Mouse (Mus musculus): Measurements from ENCODE around the gene B9d1. TPM values are rescaled to one million over a fixed set of nuclear protein-coding genes. Genes with fewer than 3 reads are reported as not detected.

Gene B9d1
- 10 to 100 TPM in 1 of 2 experiments, 1 to 10 TPM in 1; 8.4 to 10.4 TPM for total RNA-seq (2021)

DNA sequence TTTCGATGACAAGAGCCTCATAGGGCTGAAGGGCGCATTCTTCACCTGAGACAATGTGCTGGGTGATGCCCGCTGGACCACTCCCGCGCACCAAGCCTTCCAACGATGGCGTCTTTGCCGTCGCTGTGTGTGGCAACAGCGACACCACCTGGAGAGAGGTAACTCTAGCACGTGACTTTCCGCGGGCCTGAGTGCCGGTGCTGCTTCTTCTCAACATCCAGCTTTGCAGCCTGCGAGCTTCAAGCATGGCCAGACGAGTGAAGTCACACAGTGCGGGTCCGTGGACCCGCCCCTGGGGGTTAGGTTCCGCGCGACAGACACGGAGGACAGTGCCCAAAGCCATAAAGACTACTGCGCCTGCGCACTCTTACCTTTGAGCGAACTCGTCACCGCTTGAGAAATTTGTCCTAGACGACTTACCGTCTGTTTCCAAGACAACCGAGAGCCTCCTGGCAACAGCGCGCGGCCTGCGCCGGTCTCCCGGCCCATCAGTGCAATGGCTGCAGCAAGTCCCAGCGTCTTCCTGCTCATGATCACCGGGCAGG lies at the start of gene B9d1:
B9d1 (plus strand) TSS at position 432 of the 545 bp plus-strand sequence.
- intact Hi-C loops (cut with DNase I): loop anchor here (2.0 to 10.0 kb wide), 4 partner anchors 94 to 1602 kb away; partner anchors contain the start of genes Aldh3a2 and Slc47a2
- DNase-seq (ENCODE audit: low spot score): peak; percentile 89

DNA sequence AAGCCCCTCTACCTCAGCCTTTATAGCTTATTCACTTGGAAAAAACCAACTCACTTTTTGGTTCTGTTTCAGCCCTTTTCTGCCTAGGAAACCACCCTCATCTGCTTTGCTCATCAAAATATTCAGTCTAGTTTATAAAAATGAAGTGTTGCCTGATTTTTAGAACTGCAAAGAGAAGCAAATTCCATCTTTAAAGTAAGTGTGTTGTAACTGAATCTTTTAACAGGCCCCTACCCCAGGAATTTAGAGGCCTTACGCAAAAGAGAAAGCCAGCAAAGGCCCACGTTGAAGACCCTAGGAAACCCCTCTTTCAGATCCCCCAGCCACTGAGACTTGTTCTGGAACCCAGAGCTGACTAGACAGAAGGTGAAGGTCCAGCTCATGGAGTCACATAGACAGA lies 40.9 kb upstream of the B9d1 start:
- DNase-seq (ENCODE audit: low spot score): no peak
- intact Hi-C loops (cut with DNase I): no loop called here

DNA sequence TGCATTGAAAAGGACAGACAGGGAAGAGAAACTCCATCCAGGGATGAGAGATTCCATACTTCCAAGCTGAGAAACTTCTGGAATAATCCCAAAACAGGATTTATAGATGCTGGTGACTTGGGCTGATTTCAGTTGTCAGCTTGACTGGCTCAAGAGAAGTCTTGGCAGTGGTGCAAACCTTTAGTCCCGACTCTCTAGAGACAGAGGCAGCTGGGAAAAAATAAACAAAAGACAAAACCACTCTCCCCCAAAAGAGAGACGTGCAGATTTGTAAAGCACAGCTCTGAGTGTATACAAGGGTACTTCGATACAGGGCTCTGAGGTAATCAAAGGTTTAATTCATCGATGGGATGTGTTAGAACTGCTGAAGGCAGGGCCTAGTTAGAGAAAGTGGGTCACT lies 39.5 kb upstream of the B9d1 start:
- DNase-seq (ENCODE audit: low spot score): no peak
- intact Hi-C loops (cut with DNase I): no loop called here

DNA sequence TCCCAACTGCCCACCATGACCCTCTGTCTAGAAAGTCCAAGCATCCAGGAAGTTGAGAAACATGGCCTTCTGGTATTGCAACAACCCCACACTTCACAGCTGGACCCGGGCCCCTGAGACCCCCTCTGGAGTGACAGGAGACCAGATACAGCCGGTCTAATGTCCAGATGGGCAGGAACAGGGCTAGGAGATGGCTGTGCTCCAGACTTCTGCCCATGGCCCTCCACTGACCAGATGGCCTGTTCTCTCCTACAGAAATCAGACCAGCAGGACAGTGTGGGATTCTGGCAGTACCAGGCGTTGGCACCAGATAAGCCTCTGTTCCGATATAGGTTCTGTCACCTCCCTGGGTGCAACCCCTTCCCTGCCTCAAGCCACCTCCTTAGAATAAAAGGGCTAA lies 36.4 kb upstream of the B9d1 start:
- intact Hi-C loops (cut with DNase I): no loop called here
- DNase-seq (ENCODE audit: low spot score): no peak

DNA sequence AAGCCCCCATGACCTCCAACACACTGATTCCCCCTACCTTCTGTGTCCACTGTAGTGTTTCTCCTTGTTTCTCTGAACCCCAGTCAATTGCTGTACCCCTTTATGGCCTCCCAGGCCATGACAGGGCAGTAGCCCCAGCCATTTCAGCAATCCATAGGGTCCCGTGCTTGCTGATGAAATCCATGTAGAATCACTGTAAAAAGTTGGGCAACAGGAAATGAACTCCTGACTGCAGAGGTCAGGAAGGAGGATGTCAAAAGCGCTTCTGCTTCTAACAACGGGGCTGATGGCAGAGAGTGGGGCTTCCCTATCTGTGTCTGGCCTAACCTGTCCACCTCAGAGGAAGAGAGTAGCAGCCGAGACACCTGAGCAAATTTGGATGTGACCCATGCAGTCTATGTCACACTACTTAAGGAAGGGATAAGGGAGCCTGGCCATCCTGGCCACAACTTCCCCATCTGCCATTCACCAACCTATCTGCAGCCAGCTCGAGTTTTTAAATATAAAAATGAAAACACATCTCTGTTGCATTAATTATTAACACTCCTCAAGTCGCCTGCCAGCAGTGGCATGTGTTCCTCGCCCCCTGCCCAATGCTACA lies 35.5 kb upstream of the B9d1 start:
- intact Hi-C loops (cut with DNase I): no loop called here
- DNase-seq (ENCODE audit: low spot score): no peak

DNA sequence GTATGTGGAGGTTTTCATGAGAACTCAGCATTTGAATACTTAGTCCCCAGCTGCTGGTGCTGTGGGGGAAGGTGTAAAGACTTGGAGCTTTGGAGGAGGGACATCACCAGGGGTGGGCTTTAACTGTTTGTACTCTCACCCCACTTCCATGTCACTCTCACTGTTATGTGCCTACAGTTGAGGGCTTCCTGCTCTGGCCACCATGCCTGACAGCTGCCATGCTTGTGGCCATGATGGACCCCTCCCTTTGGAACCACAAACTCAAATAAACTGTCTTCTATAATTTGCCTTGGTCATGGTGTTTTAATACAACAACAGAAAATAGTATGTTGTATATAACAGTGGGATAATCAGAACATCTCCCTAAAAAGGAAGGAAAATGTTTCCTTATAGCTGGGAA lies 34.1 kb upstream of the B9d1 start:
- DNase-seq (ENCODE audit: low spot score): no peak
- intact Hi-C loops (cut with DNase I): no loop called here

DNA sequence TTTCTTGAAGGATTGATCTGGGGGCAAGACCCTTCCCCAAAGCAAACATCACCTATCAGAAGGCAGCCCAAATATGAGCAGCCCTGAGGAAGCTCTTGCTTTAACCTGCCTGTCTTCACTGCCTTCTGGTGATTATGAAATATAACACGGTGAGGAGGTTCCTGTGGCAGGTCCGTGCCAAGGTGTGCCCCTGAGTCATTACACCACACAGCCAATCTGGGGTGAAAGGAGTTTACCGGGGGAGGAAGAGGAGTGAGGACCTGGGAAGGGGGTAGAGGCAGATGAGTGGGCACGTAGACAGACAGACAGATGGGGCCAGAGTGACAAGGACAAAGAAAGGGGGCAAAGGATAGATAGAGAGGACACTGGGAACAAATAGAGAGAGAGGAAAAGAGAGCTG lies 31.3 kb upstream of the B9d1 start:
- intact Hi-C loops (cut with DNase I): no loop called here
- DNase-seq (ENCODE audit: low spot score): no peak

DNA sequence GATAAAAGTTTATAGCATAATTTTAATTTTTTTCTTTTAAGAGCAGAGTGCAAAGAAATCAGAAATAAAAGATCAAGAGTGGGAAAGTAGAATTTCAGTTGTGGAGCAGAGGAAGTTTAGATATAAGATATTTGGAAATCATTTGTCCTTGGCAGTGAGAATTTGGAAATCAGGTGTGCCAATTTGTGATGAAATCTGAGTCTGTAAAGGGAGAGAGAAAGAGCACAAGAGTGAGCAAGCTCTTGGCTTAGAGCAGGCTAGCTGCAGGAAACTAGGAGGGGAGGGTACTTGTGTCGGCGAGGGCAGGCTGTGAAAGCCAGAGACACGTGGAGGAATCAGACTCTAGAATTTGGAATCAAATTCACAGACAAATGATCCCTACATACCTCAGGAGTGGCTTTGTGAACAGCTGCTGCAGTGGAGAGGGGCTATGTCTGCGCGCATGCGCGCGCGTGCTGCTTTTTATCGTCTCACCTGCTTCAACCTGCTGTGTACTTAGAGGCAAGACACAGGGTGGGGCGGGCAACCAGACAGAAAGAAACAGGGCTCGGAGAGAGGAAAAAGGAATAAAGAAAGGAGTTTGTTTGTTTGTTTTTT lies 28.1 kb upstream of the B9d1 start:
- intact Hi-C loops (cut with DNase I): no loop called here
- DNase-seq (ENCODE audit: low spot score): no peak

DNA sequence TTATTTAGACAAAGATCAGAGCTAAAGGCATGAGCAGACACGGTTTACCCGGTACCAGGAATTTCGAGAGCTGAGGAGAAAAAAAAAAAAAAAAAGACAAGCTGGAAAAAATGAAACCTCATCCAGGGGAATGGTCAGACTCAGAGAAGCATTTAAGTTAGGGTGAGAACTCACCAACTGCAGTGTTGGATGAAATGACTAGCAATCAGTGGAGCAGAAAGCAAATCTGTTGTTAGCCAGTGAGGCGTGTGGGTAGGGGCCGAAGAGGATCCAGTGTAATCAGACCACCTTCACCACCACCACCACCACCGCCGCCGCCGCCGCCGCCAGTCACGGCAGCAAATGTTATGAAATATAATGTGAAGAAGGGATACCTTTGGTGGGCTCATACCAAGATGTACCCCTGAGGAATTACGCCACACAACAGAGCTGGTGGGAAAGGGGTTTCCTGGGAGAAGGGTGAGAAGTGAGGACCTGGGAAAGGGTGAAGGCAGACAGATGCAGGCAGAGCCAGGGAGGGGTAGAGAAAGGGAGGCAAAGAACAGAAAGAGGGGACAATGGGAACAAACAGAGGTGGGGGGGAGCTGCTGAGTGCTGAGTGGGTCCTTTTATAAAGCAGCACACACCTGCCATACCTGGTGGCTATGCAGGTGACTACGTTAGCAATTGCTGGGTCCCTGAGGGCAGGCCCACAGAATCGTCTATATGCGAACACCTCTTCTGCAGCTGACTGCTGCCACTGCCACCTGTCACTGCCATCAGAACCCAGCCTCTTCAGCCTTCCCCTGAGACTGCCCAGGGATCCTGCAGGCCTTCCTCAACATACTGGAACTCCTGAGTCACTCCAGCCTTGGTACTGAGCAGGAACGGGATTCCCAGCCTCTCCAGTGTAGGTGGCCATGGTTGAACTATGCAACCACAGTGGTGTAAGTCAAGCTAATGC lies 27.1 kb upstream of the B9d1 start:
- intact Hi-C loops (cut with DNase I): no loop called here
- no peak for DNase-seq (ENCODE audit: low spot score)

DNA sequence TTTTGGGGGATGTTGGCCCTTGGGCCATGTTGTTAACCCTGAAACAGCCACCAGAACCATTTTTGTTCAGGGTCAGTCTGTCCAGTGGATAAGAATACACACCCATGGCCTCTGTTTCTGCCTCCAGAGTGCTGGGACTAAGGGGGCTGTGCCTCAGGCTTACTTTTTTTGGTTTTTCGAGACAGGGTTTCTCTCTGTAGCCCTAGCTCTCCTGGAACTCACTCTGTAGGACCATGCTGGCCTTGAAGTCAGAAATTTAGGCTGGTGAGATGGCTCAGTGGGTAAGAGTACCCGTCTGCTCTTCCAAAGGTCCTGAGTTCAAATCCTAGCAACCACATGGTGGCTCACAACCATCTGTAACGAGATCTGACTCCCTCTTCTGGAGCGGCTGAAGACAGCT lies 26.2 kb upstream of the B9d1 start:
- no peak for DNase-seq (ENCODE audit: low spot score)
- intact Hi-C loops (cut with DNase I): no loop called here

DNA sequence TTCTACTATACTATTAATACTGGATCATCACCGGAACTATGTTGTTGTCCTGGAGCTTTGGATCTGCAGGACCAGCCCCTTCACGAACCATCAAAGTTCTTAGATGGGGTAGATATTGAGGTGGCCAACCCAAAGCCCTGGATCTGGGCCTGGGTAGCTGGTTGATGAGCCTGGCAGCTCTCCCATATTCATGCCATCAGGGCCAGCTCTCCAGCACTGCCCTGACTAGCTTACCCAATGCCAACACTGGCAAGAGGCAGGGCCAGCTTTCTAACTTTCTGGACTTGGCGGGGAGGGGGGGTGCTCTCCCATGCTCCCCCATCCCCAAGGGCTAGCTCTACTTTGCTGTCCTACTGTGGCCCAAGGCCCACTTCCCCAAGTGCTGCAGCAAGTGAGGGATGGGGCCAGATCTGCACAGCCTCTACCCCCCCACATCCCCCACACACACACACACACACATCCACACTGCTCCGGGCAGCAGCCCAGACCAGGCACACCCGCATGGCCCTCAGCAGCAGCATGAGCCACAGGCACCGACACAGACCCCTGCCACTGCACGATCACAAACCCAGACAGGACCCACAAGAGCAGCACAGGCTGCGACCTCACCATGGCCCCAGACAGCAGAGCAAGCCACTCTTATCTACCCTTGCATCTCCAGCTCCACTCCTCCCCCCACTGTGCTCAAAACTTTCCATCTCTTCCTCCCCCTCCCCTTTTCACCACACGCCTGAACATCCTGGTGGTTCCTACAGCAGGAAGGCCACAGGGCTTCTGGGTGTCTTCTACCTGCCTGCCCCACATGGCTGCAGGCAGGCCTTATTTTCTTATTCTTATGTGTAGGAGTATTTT lies 23.5 kb upstream of the B9d1 start:
- intact Hi-C loops (cut with DNase I): no loop called here
- no peak for DNase-seq (ENCODE audit: low spot score)

DNA sequence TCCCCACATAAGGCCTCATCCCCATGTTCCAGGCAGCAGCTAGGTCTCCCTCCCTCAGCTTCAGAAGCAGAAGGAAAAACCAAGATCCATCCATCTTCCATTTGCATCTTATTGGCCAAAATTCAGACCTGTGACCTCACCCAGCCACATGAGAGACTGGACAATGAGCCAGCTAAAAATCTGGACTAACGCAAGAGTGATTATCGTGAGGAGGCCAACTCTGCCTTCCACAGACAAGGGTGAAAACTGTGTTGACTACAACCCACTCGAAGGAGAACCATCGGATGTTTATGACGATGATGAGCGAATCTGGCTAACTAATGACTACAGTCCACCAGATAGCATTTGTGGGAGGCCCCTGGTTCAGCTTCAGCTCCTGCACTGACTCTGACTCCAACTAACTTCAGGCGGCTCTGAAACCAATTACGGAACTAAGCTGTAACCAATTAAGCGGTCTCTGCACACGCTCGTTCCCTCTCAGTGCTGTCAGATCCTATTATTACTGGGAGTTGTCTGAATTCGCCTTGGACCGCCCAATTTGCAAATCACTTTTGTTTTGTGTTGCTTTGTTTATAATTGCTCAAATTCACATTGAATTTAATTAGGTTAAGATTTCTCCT lies 21.6 kb upstream of the B9d1 start:
- no peak for DNase-seq (ENCODE audit: low spot score)
- intact Hi-C loops (cut with DNase I): no loop called here

DNA sequence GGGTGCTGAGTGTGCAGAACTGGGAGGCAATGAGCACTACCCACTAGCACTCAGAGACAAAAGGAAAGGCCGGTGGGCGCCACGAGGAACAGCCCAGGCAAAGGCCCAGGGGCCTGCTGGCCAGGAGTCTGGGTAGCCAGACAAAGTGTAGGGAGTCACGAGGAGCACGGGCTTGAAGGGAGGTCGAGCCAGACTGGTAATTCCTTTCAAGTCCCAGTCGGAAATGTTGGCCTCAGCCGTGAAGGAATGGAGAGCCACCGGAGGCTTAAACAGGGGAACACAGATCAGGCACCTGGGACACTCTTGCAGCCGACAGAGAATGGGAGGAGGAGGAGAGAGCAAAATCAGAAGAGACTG lies 20.7 kb upstream of the B9d1 start:
- intact Hi-C loops (cut with DNase I): no loop called here
- no peak for DNase-seq (ENCODE audit: low spot score)

DNA sequence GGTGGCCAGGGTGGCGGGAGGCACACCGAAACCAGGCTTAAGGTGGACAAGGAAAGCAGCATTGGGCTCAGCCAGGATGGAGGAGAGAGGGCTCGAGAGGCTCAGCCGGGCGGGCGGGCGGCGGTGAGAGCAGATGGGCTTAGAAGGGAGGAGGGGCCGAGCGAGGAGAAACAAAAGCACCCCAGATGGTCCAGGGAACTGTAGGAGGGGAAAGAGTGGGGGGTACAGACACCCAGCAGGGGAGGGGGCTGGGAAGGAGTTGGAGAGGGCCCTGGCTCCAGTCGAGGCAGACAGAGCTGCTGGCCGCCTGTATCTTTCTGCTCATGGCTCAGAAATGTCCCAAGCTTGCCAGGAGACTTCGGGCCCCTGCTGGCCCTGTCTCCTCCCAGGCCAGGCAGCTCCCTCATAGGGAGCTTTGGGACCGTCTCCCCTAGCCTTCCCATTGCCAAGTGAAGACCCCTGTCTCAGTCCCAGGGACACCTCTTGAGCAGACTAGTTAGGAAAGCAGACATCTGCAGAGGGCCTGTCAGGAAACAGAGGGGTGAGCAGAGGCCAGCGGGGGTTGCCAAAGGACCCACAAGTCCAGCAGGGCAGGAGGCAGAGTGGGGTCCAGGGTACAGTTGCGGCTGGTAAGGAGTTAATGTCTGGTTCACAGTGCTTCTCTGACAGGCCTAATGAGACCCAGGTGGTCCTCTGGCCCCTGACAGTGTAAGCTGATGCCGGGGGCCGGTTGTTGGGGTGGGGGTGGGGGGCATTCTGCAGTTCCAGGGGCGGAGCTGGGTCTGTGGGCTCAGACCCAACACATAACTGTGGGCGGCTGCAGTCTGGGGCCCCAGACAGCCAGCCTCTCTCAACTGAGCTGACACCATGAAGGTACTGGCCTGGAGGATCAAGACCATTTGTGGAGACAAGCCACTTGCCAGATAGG lies 20.1 kb upstream of the B9d1 start, which contains the start of gene Mfap4:
Mfap4 (plus strand) TSS at position 819 of the 928 bp plus-strand sequence.
- DNase-seq (ENCODE audit: low spot score): peak; percentile 49
- intact Hi-C loops (cut with DNase I): no loop called here

DNA sequence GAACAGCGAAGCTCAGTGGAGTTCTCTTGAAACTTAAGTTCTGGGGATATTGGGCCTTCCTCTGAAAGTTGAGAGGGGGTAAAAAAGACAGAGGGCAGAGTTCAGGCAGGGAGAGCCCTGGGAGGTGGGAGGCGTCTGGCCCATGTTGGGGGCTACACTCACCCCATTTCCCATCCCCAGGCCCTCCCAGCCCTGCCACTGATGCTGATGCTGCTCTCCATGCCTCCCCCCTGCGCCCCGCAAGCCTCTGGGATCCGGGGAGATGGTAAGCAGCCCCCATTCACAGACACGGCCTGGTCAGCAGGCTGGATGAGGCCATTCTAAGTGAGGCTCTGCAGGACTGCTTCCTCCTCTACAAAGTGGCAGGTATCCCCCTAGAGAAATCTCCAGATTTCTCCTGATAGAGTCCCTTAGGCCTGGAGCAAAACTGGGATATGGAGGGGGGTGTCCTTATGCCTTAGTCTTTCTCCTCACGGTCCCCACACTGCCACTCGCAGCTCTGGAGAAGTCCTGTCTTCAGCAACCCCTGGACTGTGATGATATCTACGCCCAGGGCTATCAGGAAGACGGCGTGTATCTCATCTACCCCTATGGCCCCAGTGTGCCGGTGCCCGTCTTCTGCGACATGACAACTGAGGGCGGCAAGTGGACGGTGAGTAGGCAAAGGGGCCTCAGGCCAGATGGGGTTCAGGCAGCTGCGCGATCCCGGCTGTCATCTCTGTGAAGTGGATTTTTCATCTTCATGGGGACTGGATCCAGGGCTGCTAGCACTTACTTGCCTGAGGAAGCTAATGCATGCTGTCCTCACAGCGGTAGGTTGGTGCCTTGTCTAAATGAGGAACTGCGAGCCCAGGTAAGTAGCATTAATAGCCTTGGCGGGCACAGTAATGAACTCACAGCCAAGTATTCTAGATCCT lies 19.1 kb upstream of the B9d1 start:
- no peak for DNase-seq (ENCODE audit: low spot score)
- intact Hi-C loops (cut with DNase I): no loop called here

DNA sequence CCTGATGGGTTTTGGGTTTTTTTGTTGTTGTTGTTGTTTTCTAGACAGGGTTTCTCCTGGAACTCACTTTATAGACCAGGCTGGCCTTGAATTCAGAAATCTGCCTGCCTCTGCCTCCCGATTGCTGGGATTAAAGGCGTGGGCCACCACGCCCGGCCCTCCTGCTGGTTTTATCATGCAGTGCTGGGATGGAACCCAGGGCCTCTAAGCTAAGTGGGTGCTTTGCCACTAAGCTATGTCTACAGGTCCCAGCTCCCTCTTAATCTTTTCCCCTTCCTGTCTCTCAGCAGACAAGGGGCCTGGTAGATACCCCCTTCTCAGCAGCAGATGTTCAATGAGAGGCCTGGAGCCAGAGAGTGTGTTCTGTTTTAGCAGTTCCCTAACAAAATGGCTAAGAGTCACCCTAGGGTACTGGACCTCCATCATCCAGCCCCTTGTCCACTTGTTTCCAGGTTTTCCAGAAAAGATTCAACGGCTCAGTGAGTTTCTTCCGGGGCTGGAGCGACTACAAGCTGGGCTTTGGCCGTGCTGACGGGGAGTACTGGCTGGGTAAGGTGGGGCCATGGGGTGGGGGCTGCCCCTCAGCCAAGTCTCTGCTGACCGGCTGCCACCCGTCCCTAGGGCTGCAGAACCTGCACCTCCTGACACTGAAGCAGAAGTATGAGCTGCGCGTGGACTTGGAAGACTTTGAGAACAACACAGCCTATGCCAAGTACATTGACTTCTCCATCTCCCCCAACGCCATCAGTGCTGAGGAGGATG lies 18.3 kb upstream of the B9d1 start:
- intact Hi-C loops (cut with DNase I): no loop called here
- DNase-seq (ENCODE audit: low spot score): no peak

DNA sequence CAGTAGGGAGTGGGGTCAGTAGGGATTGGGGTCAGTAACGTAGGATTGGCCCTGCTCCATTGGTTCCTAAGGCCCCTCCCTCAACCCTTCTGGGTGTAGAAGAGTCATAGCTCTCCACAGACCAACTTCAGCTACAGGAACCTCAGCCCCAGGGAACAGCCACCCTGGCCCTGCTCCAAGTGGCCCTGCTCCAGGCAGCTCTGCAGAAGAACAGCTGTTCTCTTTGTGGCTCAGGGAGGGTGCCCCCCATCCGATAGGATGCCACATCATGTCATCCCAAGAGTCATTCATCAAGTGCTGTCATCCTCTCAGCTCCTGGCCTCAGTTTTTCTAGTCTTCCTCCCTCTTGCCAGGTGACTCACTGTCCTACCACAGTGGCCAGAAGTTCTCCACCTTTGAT lies 17.5 kb upstream of the B9d1 start:
- intact Hi-C loops (cut with DNase I): no loop called here
- no peak for DNase-seq (ENCODE audit: low spot score)
